Mouse (Mus musculus): Measurements from ENCODE around the gene Vac14.
"Not testable (repeated sequence)": the region's sequence is repeated elsewhere in the genome, so short reads cannot be mapped to it uniquely, and the experiment has no call there.

Gene Vac14

GRCm38 (mm10) chr8:110648577-110648976, 30.2 kb downstream of the Vac14 start:
- DNase-seq (ENCODE audit: low spot score): no peak

GRCm38 (mm10) chr8:110649286-110649685, 30.9 kb downstream of the Vac14 start:
- DNase-seq (ENCODE audit: low spot score): no peak

- DNase-seq (ENCODE audit: low spot score): no peak
These were observed 32.5 kb downstream of the Vac14 start for GRCm38 (mm10) chr8:110650838-110651237.

- DNase-seq (ENCODE audit: low spot score): no peak
These were observed 33.5 kb downstream of the Vac14 start for GRCm38 (mm10) chr8:110651847-110652246.

DNA sequence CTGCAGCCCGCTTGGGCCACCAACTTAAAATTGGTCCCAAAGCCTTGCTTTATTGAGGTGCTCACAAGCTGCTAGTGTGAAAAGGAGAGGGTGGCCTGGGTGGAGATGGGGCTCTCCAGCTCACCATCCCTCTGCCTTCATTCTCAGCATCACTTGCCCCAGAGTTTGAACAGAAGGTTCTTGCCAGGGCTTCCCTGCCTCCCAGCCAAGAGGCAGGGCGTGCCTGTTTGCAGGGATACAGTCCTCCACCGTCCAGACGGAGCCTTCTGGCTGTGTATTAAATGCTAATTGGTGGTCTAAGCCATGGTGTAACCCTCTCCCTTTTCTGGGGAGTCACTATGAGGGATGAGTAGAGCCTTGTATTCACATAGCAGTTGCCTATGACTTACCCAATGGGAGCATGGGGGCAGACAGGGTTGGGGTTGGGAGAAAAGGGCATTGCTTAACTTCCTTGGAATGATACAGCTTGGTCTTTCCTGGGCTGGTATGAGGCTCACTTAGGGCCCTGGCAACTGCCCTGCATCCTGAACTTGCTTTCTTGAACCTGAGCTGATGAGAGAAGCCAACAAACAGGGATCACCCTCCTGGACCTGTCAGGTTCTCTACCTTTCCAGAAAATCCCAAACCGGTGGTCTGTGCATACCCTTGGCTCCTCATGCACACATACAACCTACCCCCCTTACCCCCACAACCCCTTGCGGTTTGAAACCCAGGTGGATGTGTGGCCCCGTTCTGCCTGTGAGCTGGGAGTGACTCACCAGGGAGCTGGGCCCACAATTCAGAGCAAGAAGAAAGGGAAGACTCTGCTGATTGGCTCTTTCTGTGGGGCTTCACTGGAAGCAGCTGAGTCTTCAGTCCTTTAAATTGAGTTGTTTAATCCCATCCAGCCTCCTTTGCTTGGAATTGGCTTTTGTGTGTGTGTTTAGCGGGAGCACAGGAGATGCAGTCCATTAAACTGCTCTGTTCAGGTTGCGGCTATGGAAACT, 36.0 kb downstream of the Vac14 start:
- no peak for DNase-seq (ENCODE audit: low spot score)

DNA sequence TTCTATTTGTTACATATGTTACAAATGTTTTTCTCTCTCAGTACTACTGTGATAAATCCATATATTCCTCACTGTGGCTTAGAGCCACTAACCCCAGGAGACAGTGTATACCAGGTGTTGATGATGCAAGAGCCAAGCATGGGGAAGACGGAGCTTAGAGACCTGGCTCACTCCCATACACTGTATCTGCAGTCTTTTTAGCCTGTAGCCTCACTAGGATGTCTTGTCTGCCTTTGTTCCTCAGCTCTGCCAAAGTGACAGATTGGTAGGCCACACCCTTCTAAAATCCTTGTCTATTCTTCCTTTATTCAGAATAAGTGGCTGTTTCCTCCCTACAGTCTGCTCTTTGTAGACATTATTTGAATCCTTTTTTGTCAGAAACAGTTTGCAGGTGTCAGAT, 37.4 kb downstream of the Vac14 start:
- no peak for DNase-seq (ENCODE audit: low spot score)

DNA sequence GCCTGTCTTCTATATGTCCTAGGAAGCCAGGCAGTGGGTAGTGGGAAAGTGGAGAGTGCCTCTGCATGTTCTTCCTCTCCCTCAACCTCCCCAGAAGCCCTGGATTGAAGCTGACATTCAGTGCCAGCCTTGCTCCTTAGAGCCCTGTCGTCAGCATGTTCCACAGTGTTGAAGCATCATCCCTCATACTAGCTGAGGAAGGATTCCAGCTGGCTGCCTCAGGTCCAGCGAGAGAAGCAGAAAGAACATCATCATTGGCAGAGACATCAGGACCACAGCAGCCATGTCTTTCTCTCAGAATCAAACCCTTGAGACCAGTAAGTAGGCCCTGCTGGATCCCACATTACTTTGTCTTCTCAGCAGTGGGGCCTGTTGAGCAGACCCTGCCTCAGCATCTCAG, 39.3 kb downstream of the Vac14 start:
- no peak for DNase-seq (ENCODE audit: low spot score)

DNA sequence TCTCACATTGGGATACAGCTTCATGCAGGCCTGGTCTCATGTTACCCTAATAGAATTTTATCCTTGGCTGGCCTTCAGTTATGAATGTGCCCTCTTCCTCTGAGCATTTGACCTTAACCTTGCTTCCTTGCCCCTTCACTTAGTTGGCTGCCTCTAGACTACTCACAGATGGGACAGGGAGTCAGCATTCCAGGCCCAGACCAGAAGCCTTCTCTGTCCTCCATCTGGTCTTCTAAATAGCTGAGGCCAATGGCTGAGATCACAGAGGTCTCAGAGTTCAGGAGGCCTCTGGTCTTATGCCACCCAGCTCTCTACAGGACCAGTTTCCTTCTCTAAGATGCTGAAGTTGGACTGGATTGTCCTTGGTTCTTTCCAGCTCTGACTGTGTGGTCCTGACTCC, 41.7 kb downstream of the Vac14 start:
- no peak for DNase-seq (ENCODE audit: low spot score)

GRCm38 (mm10) chr8:110662545-110662944, 44.2 kb downstream of the Vac14 start:
- DNase-seq (ENCODE audit: low spot score): no peak

GRCm38 (mm10) chr8:110663015-110663742, 44.8 kb downstream of the Vac14 start:
- DNase-seq (ENCODE audit: low spot score): no peak

DNA sequence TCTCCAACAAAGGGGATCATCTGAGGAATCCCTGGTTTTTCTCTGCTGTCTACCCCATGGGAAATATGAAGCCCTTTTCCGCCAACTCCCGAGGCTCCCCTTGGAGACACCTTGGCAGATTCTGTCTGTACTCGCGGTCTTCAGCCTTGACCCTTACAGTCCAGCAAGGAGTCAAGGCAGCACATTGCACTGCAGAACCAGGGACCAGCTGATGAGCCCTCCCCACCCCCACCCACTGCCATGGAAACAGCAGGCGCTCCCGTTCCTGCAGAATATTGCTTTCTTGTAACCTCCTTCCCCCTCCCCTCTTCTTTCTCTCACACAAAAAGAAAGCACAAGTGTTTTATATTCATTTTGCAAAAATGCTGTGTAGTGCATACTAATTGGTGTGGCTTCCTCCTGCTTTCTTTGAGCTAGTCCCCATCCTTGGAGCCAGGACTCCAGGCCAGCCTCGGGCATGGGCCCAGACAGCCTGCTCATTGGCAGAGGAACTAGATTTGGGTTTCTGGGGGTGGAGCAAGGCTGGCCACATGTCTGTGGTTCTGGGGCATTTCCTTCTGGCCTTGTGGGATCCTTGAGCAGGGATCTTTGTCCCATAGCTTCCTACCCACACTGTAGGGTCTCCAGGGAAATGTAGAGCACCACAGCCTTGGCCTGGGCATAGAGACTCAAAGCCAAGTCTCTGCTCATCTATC, 46.0 kb downstream of the Vac14 start:
- DNase-seq (ENCODE audit: low spot score): no peak

DNA sequence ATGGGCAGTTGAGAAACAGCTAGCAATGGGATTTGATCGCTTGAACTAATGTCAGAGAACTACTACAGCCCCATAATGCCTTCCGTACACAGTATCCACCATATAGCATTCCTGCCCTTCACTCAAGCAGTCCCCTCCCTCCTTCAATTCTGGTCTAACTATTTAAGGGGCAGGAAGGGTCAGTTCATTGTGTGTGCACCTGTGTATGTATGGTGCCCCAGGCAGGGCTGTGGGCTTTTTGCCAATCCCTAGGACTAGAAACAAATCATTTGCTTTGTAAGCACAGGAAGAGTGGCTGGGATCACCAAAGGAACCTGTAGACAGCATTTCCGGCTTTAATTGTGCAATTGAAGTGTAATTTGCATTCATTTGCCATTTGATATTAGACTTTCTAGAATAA, 46.6 kb downstream of the Vac14 start:
- DNase-seq (ENCODE audit: low spot score): no peak

DNA sequence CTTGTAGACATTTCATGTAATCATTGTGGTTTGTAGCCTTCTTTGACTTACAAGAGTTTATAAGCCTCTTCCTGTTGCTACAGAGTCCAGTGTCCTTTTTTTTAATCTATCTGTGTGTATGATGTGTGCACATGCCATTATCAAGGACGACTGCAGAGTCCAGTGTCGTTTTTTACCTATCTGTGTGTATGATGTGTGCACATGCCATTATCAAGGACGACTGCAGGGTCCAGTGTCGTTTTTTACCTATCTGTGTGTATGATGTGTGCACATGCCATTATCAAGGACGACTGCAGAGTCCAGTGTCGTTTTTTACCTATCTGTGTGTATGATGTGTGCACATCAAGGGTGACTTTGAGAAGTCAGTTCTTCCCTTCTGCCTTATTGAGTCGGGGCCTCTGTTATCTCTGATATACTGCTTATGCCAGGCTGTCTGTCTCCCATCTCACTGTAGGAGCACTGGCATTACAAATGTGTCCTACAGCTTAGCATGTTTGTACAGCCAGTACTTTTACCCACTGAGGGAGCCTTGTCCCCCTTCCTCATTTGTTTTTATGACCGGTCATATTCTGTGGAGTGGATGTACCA, 49.3 kb downstream of the Vac14 start:
- not testable (repeated sequence) for DNase-seq (ENCODE audit: low spot score)

DNA sequence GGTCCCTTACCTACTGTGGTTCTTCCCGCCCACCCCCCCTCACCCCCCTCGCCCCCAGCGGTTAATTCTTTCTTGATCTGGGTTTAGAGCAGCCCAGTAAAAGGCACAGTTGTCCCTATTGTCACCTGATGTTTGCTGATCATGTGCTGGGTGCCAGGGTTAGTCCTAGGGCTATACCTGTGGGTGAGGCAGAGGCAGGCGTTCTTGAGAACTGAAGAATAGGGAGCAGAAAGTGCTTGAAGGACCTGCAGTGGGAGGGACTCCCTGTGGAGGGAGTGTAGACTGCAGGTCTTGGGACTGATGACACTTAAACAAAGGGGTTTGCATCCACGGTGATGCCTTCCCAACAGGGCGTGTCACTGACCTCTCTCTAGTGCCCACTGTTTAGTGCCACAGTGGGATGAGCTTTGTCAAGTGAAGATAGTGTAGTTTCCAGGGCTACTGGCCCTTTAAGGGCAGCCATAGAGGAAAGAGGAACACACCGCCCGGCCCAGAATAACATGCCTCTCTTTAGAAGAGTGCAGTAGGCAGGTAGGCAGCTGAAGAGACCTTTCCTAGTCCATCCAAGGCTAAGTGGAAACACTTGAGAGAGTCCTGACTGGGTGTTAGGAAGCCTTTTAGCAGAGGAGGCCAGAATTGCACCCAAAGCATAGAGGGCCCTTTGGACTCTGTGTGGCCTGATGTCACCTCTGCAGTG, 51.7 kb downstream of the Vac14 start:
- DNase-seq (ENCODE audit: low spot score): no peak

GRCm38 (mm10) chr8:110671309-110671708, 52.9 kb downstream of the Vac14 start:
- no peak for DNase-seq (ENCODE audit: low spot score)

DNA sequence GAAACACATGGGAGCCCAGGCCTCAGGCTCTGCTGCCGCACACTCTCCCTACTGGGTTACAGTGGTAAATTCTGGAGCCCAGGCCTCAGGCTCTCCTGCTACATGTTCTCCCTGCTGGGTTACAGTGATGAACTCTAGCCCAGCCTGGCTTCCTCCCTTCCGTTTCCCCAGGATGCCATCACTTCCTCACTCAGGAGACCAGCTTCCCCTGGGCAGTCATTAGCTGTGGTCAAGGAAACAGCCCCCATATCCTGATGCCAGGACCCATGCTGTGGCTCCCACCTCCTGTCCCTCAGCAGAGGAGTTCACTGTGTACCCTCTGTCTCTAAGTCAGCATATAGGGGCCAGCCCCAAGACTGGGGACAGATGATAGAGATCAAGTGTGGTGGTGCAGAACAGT, 53.7 kb downstream of the Vac14 start:
- DNase-seq (ENCODE audit: low spot score): no peak

GRCm38 (mm10) chr8:110673168-110673567, 54.8 kb downstream of the Vac14 start:
- no peak for DNase-seq (ENCODE audit: low spot score)

- DNase-seq (ENCODE audit: low spot score): no peak
These were observed 56.2 kb downstream of the Vac14 start for GRCm38 (mm10) chr8:110674589-110674988.

DNA sequence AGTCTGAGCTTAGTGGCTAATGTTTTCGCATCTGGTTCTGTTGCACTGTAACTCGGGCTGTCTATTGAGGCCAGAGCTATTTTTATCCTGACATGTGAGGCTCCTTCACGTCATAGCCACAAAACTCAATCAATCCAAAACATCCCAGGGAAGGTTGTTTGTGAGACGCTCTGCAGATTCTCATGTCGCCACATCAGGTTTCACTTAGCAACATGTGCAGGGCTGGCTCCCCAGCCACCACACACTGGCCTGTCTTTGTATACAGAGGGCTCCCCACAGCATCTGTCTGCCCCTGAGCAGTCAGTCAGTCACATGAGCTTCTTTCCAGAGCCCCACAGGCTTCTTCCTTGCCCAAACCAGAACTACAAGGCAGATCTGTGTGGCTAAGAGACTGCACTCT, 58.3 kb downstream of the Vac14 start:
- no peak for DNase-seq (ENCODE audit: low spot score)

DNA sequence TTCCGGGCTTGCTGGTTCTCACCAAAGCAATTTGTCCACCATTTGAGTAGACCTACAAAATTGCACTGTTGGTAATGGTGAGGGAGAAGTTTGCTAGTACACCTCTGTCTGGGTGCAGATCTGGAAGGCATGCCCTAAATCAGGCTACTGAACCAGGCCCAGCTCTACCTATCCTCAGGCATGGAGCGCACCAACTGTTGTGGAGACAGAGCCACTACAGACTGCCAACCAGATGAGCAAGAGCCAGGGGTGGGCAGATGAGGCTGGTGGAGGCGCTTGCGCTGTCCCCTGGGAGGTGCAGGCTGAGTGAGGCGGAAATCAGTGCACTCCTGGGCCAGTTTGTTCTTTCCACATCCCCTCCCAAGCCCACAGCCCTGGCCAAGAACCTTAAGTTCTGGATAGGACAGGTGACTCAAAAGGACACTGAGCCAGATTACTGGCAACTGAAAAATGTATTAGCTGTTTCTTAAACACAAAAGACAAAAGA, 58.8 kb downstream of the Vac14 start:
- no peak for DNase-seq (ENCODE audit: low spot score)

DNA sequence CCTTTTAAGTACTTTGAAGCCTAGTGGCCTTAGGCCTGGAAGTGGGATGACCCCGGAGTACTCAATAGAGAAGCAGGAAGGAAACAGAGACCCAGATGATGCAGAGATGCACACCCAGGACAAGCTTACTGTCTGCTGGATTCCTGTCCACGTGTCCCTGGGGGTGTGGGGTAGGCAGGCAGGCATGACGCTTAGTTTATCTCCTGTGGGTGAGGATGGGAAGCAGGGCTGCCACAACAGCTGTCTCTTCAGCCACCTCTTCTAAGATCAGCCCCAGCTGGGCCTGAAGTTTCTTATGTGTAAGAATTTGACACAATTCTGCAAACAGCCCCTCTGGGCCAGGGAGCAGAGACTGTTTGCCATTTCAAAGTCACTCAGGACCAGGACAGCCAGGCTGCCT, 60.6 kb downstream of the Vac14 start:
- no peak for DNase-seq (ENCODE audit: low spot score)
